Mouse (Mus musculus): ENCODE results near the gene Atoh8.

GRCm38 (mm10) chr6:72276141-72276540 lies 40.8 kb upstream of the Atoh8 start:
- no peak for TF ChIP-seq CTCF (IDR thresholded peaks at IDR 0.05; ENCODE audit: control insufficient read depth, insufficient read depth, insufficient read length)
- TF ChIP-seq MAX (IDR thresholded peaks at IDR 0.05) = no peak
- TF ChIP-seq CEBPB (IDR thresholded peaks at IDR 0.05; ENCODE audit: low read depth) = no peak
- TF ChIP-seq MYOD1 (IDR thresholded peaks at IDR 0.05; ENCODE audit: control insufficient read depth, insufficient read length, low read depth) = no peak
